Mouse (Mus musculus) limb, embryonic 14.5 days (tissue): ENCODE results near the gene Rpl9. TPM values are rescaled to one million over a fixed set of nuclear protein-coding genes. Genes with fewer than 3 reads are reported as not detected.

Experiments used
- ATAC-seq: fragments of 200-750 bp; cut with Nextera tagmentation; 2 replicates; pipeline ENCODE4 v1.8.0; 2017; ENCODE audit warnings: low read depth, moderate number of reproducible peaks, moderate TSS enrichment; ENCODE audit not compliant: low FRiP score
- DNase-seq: peaks from one replicate; pipeline ENCODE4 v3.0.0-alpha.2; 2015; ENCODE audit warnings: low spot score
- H3K27ac ChIP-seq: fragments of 300-500 bp; sonication (generic); replicated peaks from 2 replicates; pipeline ENCODE4 v1.5.1; 2014; ENCODE audit warnings: low read depth, mild to moderate bottlenecking, low read length, moderate library complexity, mixed read lengths
- H3K27me3 ChIP-seq: fragments of 300-500 bp; sonication (generic); 2 replicates; pipeline ENCODE4 v1.6.1; 2014; ENCODE audit warnings: low read length, mixed read lengths; ENCODE audit not compliant: control insufficient read depth, insufficient read depth
- H3K36me3 ChIP-seq: fragments of 300-500 bp; sonication (generic); 2 replicates; pipeline ENCODE4 v1.6.1; 2014; ENCODE audit warnings: mild to moderate bottlenecking, low read length, moderate library complexity, mixed read lengths; ENCODE audit not compliant: control insufficient read depth, insufficient read depth
- H3K4me1 ChIP-seq: fragments of 300-500 bp; sonication (generic); 2 replicates; pipeline ENCODE4 v1.6.1; 2014; ENCODE audit warnings: antibody characterized with exemption, low read length, mixed read lengths; ENCODE audit not compliant: control insufficient read depth, insufficient read depth
- H3K4me2 ChIP-seq: fragments of 300-500 bp; sonication (generic); replicated peaks from 2 replicates; pipeline ENCODE4 v1.6.1; 2014; ENCODE audit warnings: low read depth, mild to moderate bottlenecking, low read length, moderate library complexity; ENCODE audit not compliant: severe bottlenecking
- H3K4me3 ChIP-seq: fragments of 300-500 bp; sonication (generic); replicated peaks from 2 replicates; pipeline ENCODE4 v1.5.1; 2014; ENCODE audit warnings: low read length
- H3K9ac ChIP-seq: fragments of 300-500 bp; sonication (generic); 2 replicates; pipeline ENCODE4 v1.6.1; 2014; ENCODE audit warnings: mild to moderate bottlenecking, low read depth, low read length, moderate library complexity; ENCODE audit not compliant: severe bottlenecking
- H3K9me3 ChIP-seq: fragments of 300-500 bp; sonication (generic); 2 replicates; pipeline ENCODE4 v1.6.1; 2016; ENCODE audit warnings: low read length; ENCODE audit not compliant: control insufficient read depth
- POLR2A ChIP-seq: fragments of 200-500 bp; IDR thresholded peaks from 2 replicates; pipeline ENCODE4 v1.8.0; 2012; ENCODE audit warnings: inconsistent platforms, mild to moderate bottlenecking, moderate library complexity, borderline replicate concordance; ENCODE audit not compliant: insufficient read depth, insufficient read length; ENCODE audit errors: extremely low read depth
- WGBS: fragments of 180-500 bp; shearing (Covaris S2); extraction: QIAGEN DNeasy Blood & Tissue Kit; methylation state at CpG from one replicate; pipeline ENCODE4 v1.1.7; 2014; 5-methylcytosine and 5-hydroxymethylcytosine counted together
- polyA plus RNA-seq, 2 experiments: library from polyadenylated mRNA; depleted of rRNA in 1 of 2; stranded (reverse) in 1 of 2; unstranded in 1 of 2; fragments of >200 nt; fragmentation: Nextera tagmentation in 1 of 2; extraction: Ambion mirVana in 1 of 2; gene quantifications; 2 replicates each; pipeline versions ENCODE4 v1.2.1 to v1.2.3; 2012 to 2014

Gene Rpl9
- polyA plus RNA-seq, 2 experiments = 1,134 to 1,347 TPM

DNA sequence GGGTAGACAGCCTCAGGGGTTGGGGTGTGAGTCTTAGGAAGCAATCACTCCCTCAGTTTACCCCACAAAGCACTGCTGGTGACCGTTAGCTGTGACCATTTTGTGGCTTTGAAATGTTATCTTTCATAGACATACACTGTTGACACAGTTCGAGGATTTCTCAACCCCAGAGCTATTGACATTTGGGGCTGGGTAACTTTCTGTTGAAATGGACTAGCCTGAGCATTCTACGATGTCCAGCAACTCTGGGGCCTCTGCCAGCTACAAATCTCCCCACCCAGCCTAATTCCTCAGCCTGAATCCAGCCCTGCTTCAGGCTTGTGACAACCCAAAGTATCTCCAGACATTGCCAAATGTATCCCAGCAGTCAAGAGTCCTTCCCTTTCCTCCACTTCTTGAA, 37.1 kb downstream of the Rpl9 start:
- WGBS = 82% methylated on average over 3 of the region's 3 CpGs
- DNase-seq (no peak), ATAC-seq (no peak)
- no peak overlapping the region for H3K4me2 ChIP-seq
- no peaks in the 10 kb centered on the region for H3K27me3 ChIP-seq
- H3K36me3 ChIP-seq = no peaks in the 10 kb centered on the region
- no peaks in the 10 kb centered on the region for H3K9me3 ChIP-seq
- no peak overlapping the region for H3K9ac ChIP-seq
- H3K4me1 ChIP-seq = no peaks in the 10 kb centered on the region
- no peak for TF ChIP-seq POLR2A
- H3K4me3 ChIP-seq = no peak overlapping the region
- H3K27ac ChIP-seq = no peak overlapping the region

DNA sequence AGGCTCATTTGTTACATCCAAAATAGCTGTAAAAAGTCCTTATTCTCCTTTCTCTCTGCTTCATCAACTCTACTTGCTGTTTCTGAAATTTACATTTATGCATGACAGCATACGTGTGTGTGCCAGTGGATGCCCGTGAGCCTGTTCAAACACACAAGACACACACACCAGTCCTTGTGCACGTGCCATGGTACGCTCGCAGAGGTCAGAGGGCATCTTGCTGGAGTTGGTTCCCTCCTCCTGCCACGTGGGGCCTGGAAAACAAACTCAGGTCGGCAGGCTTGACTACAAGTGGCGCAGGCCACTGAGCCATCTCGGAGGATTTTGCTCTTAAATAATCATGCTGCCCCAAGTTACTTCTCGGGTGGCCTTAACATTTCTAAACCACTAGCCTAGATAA, 40.7 kb downstream of the Rpl9 start:
- Histone ChIP-seq H3K27me3 (no peaks in the 10 kb centered on the region), H3K4me3 (no peak overlapping the region), H3K36me3 (no peaks in the 10 kb centered on the region), H3K9me3 (no peaks in the 10 kb centered on the region), H3K4me2 (no peak overlapping the region), H3K27ac (no peak overlapping the region), H3K9ac (no peak overlapping the region), H3K4me1 (no peaks in the 10 kb centered on the region)
- WGBS = 70% methylated on average over 10 of the region's 10 CpGs
- no peak for TF ChIP-seq POLR2A
- DNase-seq = no peak
- no peak for ATAC-seq

- Histone ChIP-seq H3K4me1 (no peaks in the 10 kb centered on the region), H3K9ac (peak within 1 kb of the TSS; percentile 2; the same call in 1 of the 2 replicates), H3K9me3 (no peaks in the 10 kb centered on the region), H3K27ac (no peak within 1 kb of the TSS), H3K4me2 (0 out of 2 replicates have a peak within 1 kb of the TSS, but pooled peaks have one; percentile 26), H3K36me3 (no peaks in the 10 kb centered on the region), H3K27me3 (no peaks in the 10 kb centered on the region), H3K4me3 (no peak within 1 kb of the TSS)
- no peak for ATAC-seq
- 55% methylated on average over 15 of the region's 15 CpGs for WGBS
- no peak for TF ChIP-seq POLR2A
- DNase-seq = no peak
These were observed 43.1 kb downstream of the Rpl9 start, which contains the start of gene Klb for GRCm38 (mm10) chr5:65348168-65348567. Gene Klb, plus strand, starts transcription at chr5:65348314.

DNA sequence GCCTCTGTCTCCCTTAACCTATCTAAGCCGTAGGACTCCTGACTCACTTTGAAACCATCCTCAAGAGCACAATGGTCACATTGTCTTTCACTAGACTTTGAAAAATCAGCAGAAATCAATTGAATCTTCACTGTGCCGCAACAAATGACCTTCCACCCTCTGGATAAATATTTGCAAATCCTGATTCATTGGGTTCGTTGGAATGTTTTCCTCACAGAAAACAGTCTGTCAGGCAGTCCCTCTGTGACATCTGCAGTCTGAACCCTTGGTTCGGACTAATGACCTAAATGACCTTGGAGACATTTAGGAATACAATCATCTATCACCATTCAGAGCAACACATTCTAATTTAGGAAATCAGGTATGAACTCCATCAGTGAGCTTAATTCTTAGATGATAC, 51.1 kb downstream of the Rpl9 start:
- no peaks in the 10 kb centered on the region for H3K9me3 ChIP-seq
- no peaks in the 10 kb centered on the region for H3K27me3 ChIP-seq
- H3K4me2 ChIP-seq = no peak overlapping the region
- no peaks in the 10 kb centered on the region for H3K36me3 ChIP-seq
- no peak overlapping the region for H3K9ac ChIP-seq
- H3K27ac ChIP-seq = no peak overlapping the region
- H3K4me1 ChIP-seq = no peaks in the 10 kb centered on the region
- TF ChIP-seq POLR2A = no peak
- 79% methylated on average over 4 of the region's 4 CpGs for WGBS
- ATAC-seq = no peak
- no peak for DNase-seq
- no peak overlapping the region for H3K4me3 ChIP-seq

- TF ChIP-seq POLR2A = no peak
These were observed 52.9 kb downstream of the Rpl9 start for GRCm38 (mm10) chr5:65338394-65338793.

More at GRCm38 (mm10) chr5:65338394-65338793, 52.9 kb downstream of the Rpl9 start:
- no peaks in the 10 kb centered on the region for H3K36me3 ChIP-seq
- WGBS = 83% methylated on average over 6 of the region's 6 CpGs
- H3K27me3 ChIP-seq = no peaks in the 10 kb centered on the region
- no peak overlapping the region for H3K9ac ChIP-seq
- H3K27ac ChIP-seq = no peak overlapping the region
- H3K9me3 ChIP-seq = no peaks in the 10 kb centered on the region
- H3K4me3 ChIP-seq = no peak overlapping the region
- H3K4me1 ChIP-seq = no peaks in the 10 kb centered on the region; the same call in 1 of the 2 replicates
- DNase-seq = no peak
- H3K4me2 ChIP-seq = no peak overlapping the region
- no peak for ATAC-seq

Other genes with a start within 250 kb of the Rpl9 start
- gene Wdr19, start 191.7 kb downstream of the Rpl9 start, polyA plus RNA-seq (2012; rRNA removed) = 11.9 and 12.4 TPM in 2 replicates
- 8.4 and 11.4 TPM in 2 replicates for gene Wdr19, start 191.7 kb downstream of the Rpl9 start, polyA plus RNA-seq (2014; fragmentation: Nextera tagmentation; extraction: Ambion mirVana)
- 40.1 and 50.1 TPM in 2 replicates for gene Rfc1, start 55.8 kb downstream of the Rpl9 start, polyA plus RNA-seq (2012; rRNA removed)
- gene Rfc1, start 55.8 kb downstream of the Rpl9 start, polyA plus RNA-seq (2014; fragmentation: Nextera tagmentation; extraction: Ambion mirVana) = 92.1 and 99.1 TPM in 2 replicates
- gene Klb, start 43.1 kb downstream of the Rpl9 start, polyA plus RNA-seq (2012; rRNA removed) = 0.05 and 0.11 TPM in 2 replicates
- not detected in 2 replicates for gene Klb, start 43.1 kb downstream of the Rpl9 start, polyA plus RNA-seq (2014; fragmentation: Nextera tagmentation; extraction: Ambion mirVana)
- 27.9 and 36.8 TPM in 2 replicates for gene Lias, start 53 bp upstream of the Rpl9 start, polyA plus RNA-seq (2012; rRNA removed)
- gene Lias, start 53 bp upstream of the Rpl9 start, polyA plus RNA-seq (2014; fragmentation: Nextera tagmentation; extraction: Ambion mirVana) = 62.7 and 63.7 TPM in 2 replicates
- gene Ugdh, start 44.5 kb upstream of the Rpl9 start, polyA plus RNA-seq (2012; rRNA removed) = 83.8 and 98.8 TPM in 2 replicates
- 125 and 127 TPM in 2 replicates for gene Ugdh, start 44.5 kb upstream of the Rpl9 start, polyA plus RNA-seq (2014; fragmentation: Nextera tagmentation; extraction: Ambion mirVana)
- not detected in 2 replicates for gene Gm43552, start 101.4 kb upstream of the Rpl9 start, polyA plus RNA-seq (2012; rRNA removed)
- not detected in 2 replicates for gene Gm43552, start 101.4 kb upstream of the Rpl9 start, polyA plus RNA-seq (2014; fragmentation: Nextera tagmentation; extraction: Ambion mirVana)
- 76.7 and 93.7 TPM in 2 replicates for gene Smim14, start 145.7 kb upstream of the Rpl9 start, polyA plus RNA-seq (2012; rRNA removed)
- 137 and 138 TPM in 2 replicates for gene Smim14, start 145.7 kb upstream of the Rpl9 start, polyA plus RNA-seq (2014; fragmentation: Nextera tagmentation; extraction: Ambion mirVana)
- gene Ube2k, start 145.8 kb upstream of the Rpl9 start, polyA plus RNA-seq (2012; rRNA removed) = 70.9 and 107 TPM in 2 replicates
- 134 and 137 TPM in 2 replicates for gene Ube2k, start 145.8 kb upstream of the Rpl9 start, polyA plus RNA-seq (2014; fragmentation: Nextera tagmentation; extraction: Ambion mirVana)